Mouse (Mus musculus) midbrain, postnatal 0 days (tissue): Measurements from ENCODE around the gene Tmem115. TPM values are rescaled to one million over a fixed set of nuclear protein-coding genes. Genes with fewer than 3 reads are reported as not detected.

Source experiments
- ATAC-seq: fragments of 200-750 bp; cut with Nextera tagmentation; 2 replicates; pipeline ENCODE4 v1.8.0; 2017; ENCODE audit warnings: moderate number of reproducible peaks, mild to moderate bottlenecking, moderate TSS enrichment, moderate library complexity; ENCODE audit not compliant: low FRiP score
- DNase-seq: peaks from one replicate; pipeline ENCODE4 v3.0.0-alpha.2; 2015; ENCODE audit warnings: low spot score
- H3K27ac ChIP-seq: fragments of 300-500 bp; sonication (generic); 2 replicates; pipeline ENCODE4 v1.5.1; 2014; ENCODE audit warnings: low read depth, mild to moderate bottlenecking, low read length, mixed read lengths
- H3K27me3 ChIP-seq: fragments of 300-500 bp; sonication (generic); 2 replicates; pipeline ENCODE4 v1.6.1; 2014; ENCODE audit warnings: low read length, control low read depth, mixed read lengths; ENCODE audit not compliant: insufficient read depth
- H3K36me3 ChIP-seq: fragments of 300-500 bp; sonication (generic); 2 replicates; pipeline ENCODE4 v1.6.1; 2014; ENCODE audit warnings: low read length, control low read depth, mixed read lengths; ENCODE audit not compliant: insufficient read depth
- H3K4me1 ChIP-seq: fragments of 300-500 bp; sonication (generic); 2 replicates; pipeline ENCODE4 v1.6.1; 2014; ENCODE audit warnings: mild to moderate bottlenecking, control low read depth, antibody characterized with exemption, low read length, mixed read lengths; ENCODE audit not compliant: insufficient read depth
- H3K4me2 ChIP-seq: fragments of 300-500 bp; sonication (generic); 2 replicates; pipeline ENCODE4 v1.6.1; 2014; ENCODE audit warnings: low read depth, mild to moderate bottlenecking, low read length, mixed read lengths; ENCODE audit not compliant: poor library complexity, severe bottlenecking
- H3K4me3 ChIP-seq: fragments of 300-500 bp; sonication (generic); 2 replicates; pipeline ENCODE4 v1.5.1; 2014; ENCODE audit warnings: low read depth, mild to moderate bottlenecking, low read length, moderate library complexity
- H3K9ac ChIP-seq: fragments of 300-500 bp; sonication (generic); replicated peaks from 2 replicates; pipeline ENCODE4 v1.6.1; 2014; ENCODE audit warnings: mild to moderate bottlenecking, low read length, moderate library complexity, mixed read lengths; ENCODE audit not compliant: poor library complexity, severe bottlenecking
- H3K9me3 ChIP-seq: fragments of 300-500 bp; sonication (generic); 2 replicates; pipeline ENCODE4 v1.6.1; 2016; ENCODE audit warnings: low read length, control low read depth
- CTCF ChIP-seq: IDR thresholded peaks from 2 replicates; pipeline ENCODE4 v1.5.1; 2016; ENCODE audit warnings: antibody characterized with exemption, mild to moderate bottlenecking
- WGBS: fragments of 180-500 bp; shearing (Covaris S2); extraction: QIAGEN DNeasy Blood & Tissue Kit; methylation state at CpG from one replicate; pipeline ENCODE4 v1.1.7; 2014; 5-methylcytosine and 5-hydroxymethylcytosine counted together
- polyA plus RNA-seq: library from polyadenylated mRNA; unstranded; fragments of >200 nt; fragmentation: Nextera tagmentation; extraction: Ambion mirVana; gene quantifications from 2 replicates; pipeline ENCODE4 v1.2.1, GENCODE M21; 2015
- total RNA-seq: library from RNA; depleted of rRNA; stranded (reverse); fragments of >200 nt; gene quantifications from 2 replicates; pipeline ENCODE4 v1.2.3, GENCODE M21; 2014; rRNA removed

Gene Tmem115
- total and polyA plus RNA-seq, 2 experiments from 2014 or later, result 51.9 to 57.8 TPM

DNA sequence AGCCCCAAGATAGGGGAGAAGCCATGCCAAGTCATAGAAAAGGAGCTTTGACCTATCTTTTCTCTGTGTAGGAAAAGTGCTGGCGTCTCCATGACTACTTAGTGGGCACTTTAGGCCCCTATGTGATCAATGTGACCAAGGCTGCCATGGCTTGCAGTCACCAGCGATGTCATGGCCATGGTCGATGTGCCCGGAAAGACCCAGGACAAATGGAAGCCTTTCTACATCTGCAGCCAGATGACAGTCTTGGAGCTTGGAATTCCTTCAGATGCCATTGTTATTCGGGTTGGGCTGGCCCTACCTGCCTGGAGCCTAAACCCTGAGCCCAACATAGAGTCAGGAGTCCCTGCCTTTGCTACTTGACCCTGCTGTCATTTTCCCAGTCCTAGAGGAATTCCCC lies 52.8 kb downstream of the Tmem115 start:
- H3K4me3 ChIP-seq, result no peak overlapping the region
- 98% methylated on average over 5 of the region's 5 CpGs for WGBS
- TF ChIP-seq CTCF, result no peak
- no peak overlapping the region for H3K4me2 ChIP-seq
- no peak overlapping the region for H3K9ac ChIP-seq
- H3K9me3 ChIP-seq, result no peaks in the 10 kb centered on the region
- ATAC-seq (no peak), DNase-seq (no peak)
- no peaks in the 10 kb centered on the region for H3K27me3 ChIP-seq
- H3K27ac ChIP-seq, result no peak overlapping the region
- H3K4me1 ChIP-seq, result peaks cover 15% of the 10 kb centered on the region; the same call in 1 of the 2 replicates
- peaks cover 24% of the 10 kb centered on the region for H3K36me3 ChIP-seq

GRCm38 (mm10) chr9:107586974-107587832 lies 53.5 kb downstream of the Tmem115 start, which contains the start of gene Ifrd2:
Gene Ifrd2, plus strand, starts transcription at chr9:107587642.
- Histone ChIP-seq H3K9me3 (no peaks in the 10 kb centered on the region), H3K4me2 (peak within 1 kb of the TSS; percentile 75), H3K9ac (peak within 1 kb of the TSS; percentile 53; the same call in 1 of the 2 replicates), H3K4me1 (peaks cover 11% of the 10 kb centered on the region; the same call in 1 of the 2 replicates), H3K36me3 (peaks cover 29% of the 10 kb centered on the region), H3K27me3 (no peaks in the 10 kb centered on the region), H3K27ac (no peak within 1 kb of the TSS), H3K4me3 (peak within 1 kb of the TSS; percentile 62)
- ATAC-seq (peak; percentile 97), DNase-seq (peak; percentile 99)
- TF ChIP-seq CTCF, result no peak
- WGBS, result 13% methylated on average over 46 of the region's 46 CpGs

GRCm38 (mm10) chr9:107587833-107588639 lies 54.3 kb downstream of the Tmem115 start:
- DNase-seq (peak; percentile 45), ATAC-seq (peak; percentile 44)
- Histone ChIP-seq H3K4me1 (peaks cover 11% of the 10 kb centered on the region; the same call in 1 of the 2 replicates), H3K36me3 (peaks cover 31% of the 10 kb centered on the region), H3K9me3 (no peaks in the 10 kb centered on the region), H3K27me3 (no peaks in the 10 kb centered on the region), H3K4me3 (peak overlapping the region; percentile 62), H3K4me2 (peak overlapping the region; percentile 75), H3K9ac (peak overlapping the region; percentile 53; the same call in 1 of the 2 replicates), H3K27ac (no peak overlapping the region)
- no peak for TF ChIP-seq CTCF
- WGBS, result 7% methylated on average over 33 of the region's 33 CpGs

Other genes starting within 250 kb of the Tmem115 start
- 2.3 and 3.2 TPM in 2 replicates for gene Mapkapk3, start 244.1 kb upstream of the Tmem115 start, total RNA-seq
- gene Mapkapk3, start 244.1 kb upstream of the Tmem115 start, polyA plus RNA-seq, result 1.3 and 2.2 TPM in 2 replicates
- 2.4 and 6.0 TPM in 2 replicates for gene Cish, start 237.9 kb upstream of the Tmem115 start, total RNA-seq
- 6.5 and 6.7 TPM in 2 replicates for gene Cish, start 237.9 kb upstream of the Tmem115 start, polyA plus RNA-seq
- gene Hemk1, start 195.6 kb upstream of the Tmem115 start, total RNA-seq, result 15.8 and 21.3 TPM in 2 replicates
- 15.9 and 19.4 TPM in 2 replicates for gene Hemk1, start 195.6 kb upstream of the Tmem115 start, polyA plus RNA-seq
- gene 6430571L13Rik, start 193.3 kb upstream of the Tmem115 start, total RNA-seq, result 11.0 and 13.6 TPM in 2 replicates
- 10.4 and 11.1 TPM in 2 replicates for gene 6430571L13Rik, start 193.3 kb upstream of the Tmem115 start, polyA plus RNA-seq
- 138 and 191 TPM in 2 replicates for gene Cacna2d2, start 134.3 kb upstream of the Tmem115 start, total RNA-seq
- 8.4 and 9.0 TPM in 2 replicates for gene Cacna2d2, start 134.3 kb upstream of the Tmem115 start, polyA plus RNA-seq
- gene Cyb561d2, start 8.2 kb downstream of the Tmem115 start, total RNA-seq, result 39.0 and 50.8 TPM in 2 replicates
- gene Cyb561d2, start 8.2 kb downstream of the Tmem115 start, polyA plus RNA-seq, result 50.0 and 58.1 TPM in 2 replicates
- gene Nprl2, start 8.3 kb downstream of the Tmem115 start, total RNA-seq, result 55.5 and 68.7 TPM in 2 replicates
- gene Nprl2, start 8.3 kb downstream of the Tmem115 start, polyA plus RNA-seq, result 60.0 and 66.5 TPM in 2 replicates
- gene Zmynd10, start 13.4 kb downstream of the Tmem115 start, total RNA-seq, result 3.3 and 4.2 TPM in 2 replicates
- gene Zmynd10, start 13.4 kb downstream of the Tmem115 start, polyA plus RNA-seq, result 4.9 and 5.0 TPM in 2 replicates
- gene Rassf1, start 17.6 kb downstream of the Tmem115 start, total RNA-seq, result 21.1 and 25.7 TPM in 2 replicates
- 33.4 and 36.6 TPM in 2 replicates for gene Rassf1, start 17.6 kb downstream of the Tmem115 start, polyA plus RNA-seq
- 136 and 142 TPM in 2 replicates for gene Tusc2, start 29.3 kb downstream of the Tmem115 start, total RNA-seq
- gene Tusc2, start 29.3 kb downstream of the Tmem115 start, polyA plus RNA-seq, result 132 and 137 TPM in 2 replicates
- 65.3 and 65.4 TPM in 2 replicates for gene Hyal2, start 34.0 kb downstream of the Tmem115 start, total RNA-seq
- gene Hyal2, start 34.0 kb downstream of the Tmem115 start, polyA plus RNA-seq, result 42.7 and 47.9 TPM in 2 replicates
- 2.4 and 3.5 TPM in 2 replicates for gene Hyal1, start 43.0 kb downstream of the Tmem115 start, total RNA-seq
- 2.5 and 2.9 TPM in 2 replicates for gene Hyal1, start 43.0 kb downstream of the Tmem115 start, polyA plus RNA-seq
- gene Naa80, start 44.9 kb downstream of the Tmem115 start, total RNA-seq, result 22.7 and 35.4 TPM in 2 replicates
- 20.4 and 24.4 TPM in 2 replicates for gene Naa80, start 44.9 kb downstream of the Tmem115 start, polyA plus RNA-seq
- 1.1 and 4.3 TPM in 2 replicates for gene Hyal3, start 46.9 kb downstream of the Tmem115 start, total RNA-seq
- gene Hyal3, start 46.9 kb downstream of the Tmem115 start, polyA plus RNA-seq, result 1.8 and 2.2 TPM in 2 replicates
- gene Ifrd2, start 53.7 kb downstream of the Tmem115 start, total RNA-seq, result 8.4 and 8.9 TPM in 2 replicates
- 6.5 and 7.5 TPM in 2 replicates for gene Ifrd2, start 53.7 kb downstream of the Tmem115 start, polyA plus RNA-seq
- 5.7 and 16.7 TPM in 2 replicates for gene Sema3b, start 75.3 kb downstream of the Tmem115 start, total RNA-seq
- 4.0 and 5.1 TPM in 2 replicates for gene Sema3b, start 75.3 kb downstream of the Tmem115 start, polyA plus RNA-seq
- gene Gnai2, start 101.4 kb downstream of the Tmem115 start, total RNA-seq, result 224 and 241 TPM in 2 replicates
- gene Gnai2, start 101.4 kb downstream of the Tmem115 start, polyA plus RNA-seq, result 260 and 264 TPM in 2 replicates
- gene Slc38a3, start 135.6 kb downstream of the Tmem115 start, total RNA-seq, result 70.0 and 94.5 TPM in 2 replicates
- gene Slc38a3, start 135.6 kb downstream of the Tmem115 start, polyA plus RNA-seq, result 37.6 and 44.6 TPM in 2 replicates
- 0.52 and 0.55 TPM in 2 replicates for gene Gnat1, start 145.8 kb downstream of the Tmem115 start, total RNA-seq
- 2.3 and 2.6 TPM in 2 replicates for gene Gnat1, start 145.8 kb downstream of the Tmem115 start, polyA plus RNA-seq
- 115 and 120 TPM in 2 replicates for gene Sema3f, start 176.5 kb downstream of the Tmem115 start, total RNA-seq
- gene Sema3f, start 176.5 kb downstream of the Tmem115 start, polyA plus RNA-seq, result 13.5 and 14.1 TPM in 2 replicates
- gene Rbm5, start 237.1 kb downstream of the Tmem115 start, total RNA-seq, result 142 and 145 TPM in 2 replicates
- 159 and 160 TPM in 2 replicates for gene Rbm5, start 237.1 kb downstream of the Tmem115 start, polyA plus RNA-seq